Mouse (Mus musculus) limb, embryonic 13.5 days (tissue): ENCODE results near the gene Pex5l. TPM values are rescaled to one million over a fixed set of nuclear protein-coding genes. Genes with fewer than 3 reads are reported as not detected.

Source experiments
- ATAC-seq: fragments of 200-750 bp; cut with Nextera tagmentation; 2 replicates; pipeline ENCODE4 v1.8.0; 2017; ENCODE audit warnings: low read depth, moderate number of reproducible peaks, moderate TSS enrichment; ENCODE audit not compliant: low FRiP score
- H3K27ac ChIP-seq: fragments of 300-500 bp; sonication (generic); 2 replicates; pipeline ENCODE4 v1.5.1; 2015; ENCODE audit warnings: inconsistent platforms, mild to moderate bottlenecking, moderate library complexity
- H3K27me3 ChIP-seq: fragments of 300-500 bp; sonication (generic); 2 replicates; pipeline ENCODE4 v1.6.1; 2015; ENCODE audit warnings: mild to moderate bottlenecking, inconsistent platforms
- H3K36me3 ChIP-seq: fragments of 300-500 bp; sonication (generic); 2 replicates; pipeline ENCODE4 v1.6.1; 2015; ENCODE audit warnings: inconsistent platforms, mild to moderate bottlenecking, moderate library complexity
- H3K4me1 ChIP-seq: fragments of 300-500 bp; sonication (generic); 2 replicates; pipeline ENCODE4 v1.6.1; 2015; ENCODE audit warnings: inconsistent platforms
- H3K4me2 ChIP-seq: fragments of 300-500 bp; sonication (generic); replicated peaks from 2 replicates; pipeline ENCODE4 v1.6.1; 2015; ENCODE audit warnings: inconsistent platforms, mild to moderate bottlenecking, moderate library complexity
- H3K4me3 ChIP-seq: fragments of 300-500 bp; sonication (generic); 2 replicates; pipeline ENCODE4 v1.5.1; 2015; ENCODE audit warnings: moderate library complexity, mild to moderate bottlenecking, inconsistent platforms
- H3K9ac ChIP-seq: fragments of 300-500 bp; sonication (generic); 2 replicates; pipeline ENCODE4 v1.6.1; 2015; ENCODE audit warnings: mild to moderate bottlenecking, inconsistent platforms
- H3K9me3 ChIP-seq: fragments of 300-500 bp; sonication (generic); 2 replicates; pipeline ENCODE4 v1.6.1; 2016; ENCODE audit warnings: inconsistent platforms
- WGBS: fragments of 180-500 bp; shearing (Covaris S2); methylation state at CpG from one replicate; pipeline ENCODE4 v1.1.7; 2015; 5-methylcytosine and 5-hydroxymethylcytosine counted together
- polyA plus RNA-seq: library from polyadenylated mRNA; unstranded; fragments of >200 nt; fragmentation: Nextera tagmentation; extraction: Ambion mirVana; gene quantifications from 2 replicates; pipeline ENCODE4 v1.2.1, GENCODE M21; 2015

Gene Pex5l
- polyA plus RNA-seq, 1 experiment from 2014 or later: 0.39 TPM

GRCm38 (mm10) chr3:33061016-33061415 is 82.0 kb downstream of the Pex5l start:
- Histone ChIP-seq H3K4me3 (no peak overlapping the region), H3K9ac (no peak overlapping the region), H3K36me3 (no peaks in the 10 kb centered on the region), H3K9me3 (no peaks in the 10 kb centered on the region), H3K4me1 (no peaks in the 10 kb centered on the region), H3K27ac (no peak overlapping the region), H3K4me2 (no peak overlapping the region), H3K27me3 (no peaks in the 10 kb centered on the region)
- 62% methylated on average over 4 of the region's 4 CpGs for WGBS
- no peak for ATAC-seq

DNA sequence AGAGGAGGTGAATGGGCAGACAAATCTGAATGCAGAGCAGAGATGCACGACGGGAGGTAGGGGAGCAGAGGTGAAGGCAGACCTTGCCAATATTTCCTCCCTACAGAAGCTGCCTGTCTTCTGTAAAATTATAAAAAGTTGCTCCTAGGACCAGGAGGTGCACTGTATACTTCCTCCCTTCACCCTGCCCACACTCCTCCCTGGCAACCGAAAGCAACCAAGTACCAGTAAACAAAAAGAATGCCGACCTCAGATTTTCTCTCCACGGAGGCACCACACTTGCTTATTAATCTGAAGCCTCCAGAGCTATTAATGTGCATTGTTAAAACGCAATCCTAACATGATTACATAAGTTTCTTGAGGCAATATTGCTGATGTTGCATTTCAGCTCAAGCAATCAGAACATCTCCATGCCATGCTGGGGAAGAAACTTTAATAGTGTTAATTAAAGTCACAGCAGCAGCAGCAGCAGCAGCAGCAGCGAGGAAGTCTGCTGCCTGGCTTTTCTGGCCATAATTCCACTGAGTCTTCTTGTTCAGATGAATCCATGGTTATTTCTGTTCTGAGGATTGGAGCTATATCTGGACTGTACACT is 82.6 kb downstream of the Pex5l start:
- Histone ChIP-seq H3K9me3 (no peaks in the 10 kb centered on the region), H3K4me3 (no peak overlapping the region), H3K36me3 (no peaks in the 10 kb centered on the region), H3K4me1 (no peaks in the 10 kb centered on the region), H3K9ac (no peak overlapping the region), H3K4me2 (no peak overlapping the region), H3K27ac (no peak overlapping the region), H3K27me3 (no peaks in the 10 kb centered on the region)
- no peak for ATAC-seq
- 56% methylated on average over 7 of the region's 7 CpGs for WGBS

DNA sequence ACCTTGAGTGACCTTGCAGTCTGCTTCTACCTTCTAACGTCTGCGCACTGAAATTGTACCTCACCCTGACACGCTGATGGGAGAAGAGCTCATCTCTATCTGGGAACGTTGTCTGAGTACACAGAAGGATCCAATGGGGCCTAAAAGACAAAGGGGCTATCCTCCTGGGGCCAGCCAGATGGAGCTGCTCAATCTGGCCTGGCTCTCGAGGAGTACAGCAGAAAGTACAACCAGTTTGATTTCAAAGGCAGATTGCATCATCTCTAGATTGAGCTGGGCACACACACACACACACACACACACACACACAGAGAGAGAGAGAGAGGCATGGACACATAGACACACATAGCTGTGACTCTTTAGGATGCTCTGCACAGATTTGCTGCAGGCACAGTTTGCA is 94.7 kb downstream of the Pex5l start:
- no peaks in the 10 kb centered on the region for H3K27me3 ChIP-seq
- ATAC-seq: no peak
- H3K4me1 ChIP-seq: no peaks in the 10 kb centered on the region
- H3K27ac ChIP-seq: no peak overlapping the region
- H3K36me3 ChIP-seq: no peaks in the 10 kb centered on the region
- no peak overlapping the region for H3K4me2 ChIP-seq
- no peaks in the 10 kb centered on the region for H3K9me3 ChIP-seq
- H3K4me3 ChIP-seq: no peak overlapping the region
- H3K9ac ChIP-seq: no peak overlapping the region
- WGBS: 71% methylated on average over 5 of the region's 5 CpGs

DNA sequence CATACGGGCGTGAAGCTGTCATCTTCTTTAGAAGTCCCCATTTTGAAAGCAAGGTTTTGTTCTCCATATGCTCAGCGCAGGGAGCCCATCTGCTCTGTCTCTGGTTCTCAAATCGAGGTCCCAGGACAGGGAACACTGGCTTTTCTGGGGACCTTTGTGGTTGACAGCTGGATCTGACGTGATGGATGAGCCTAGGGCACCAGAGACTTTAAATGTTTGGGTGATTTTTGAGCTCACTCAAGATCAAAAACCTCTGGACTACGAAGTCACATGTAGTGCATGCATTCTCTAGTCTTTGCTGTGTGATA is 98.3 kb downstream of the Pex5l start:
- ATAC-seq: no peak
- no peak overlapping the region for H3K27ac ChIP-seq
- WGBS: 79% methylated on average over 6 of the region's 6 CpGs
- no peaks in the 10 kb centered on the region for H3K4me1 ChIP-seq
- no peak overlapping the region for H3K4me3 ChIP-seq
- no peak overlapping the region for H3K9ac ChIP-seq
- no peaks in the 10 kb centered on the region for H3K9me3 ChIP-seq
- H3K36me3 ChIP-seq: no peaks in the 10 kb centered on the region
- no peaks in the 10 kb centered on the region; the same call in 1 of the 2 replicates for H3K27me3 ChIP-seq
- H3K4me2 ChIP-seq: no peak overlapping the region

GRCm38 (mm10) chr3:33043896-33044798 is 98.9 kb downstream of the Pex5l start:
- Histone ChIP-seq H3K4me3 (no peak overlapping the region), H3K4me2 (no peak overlapping the region), H3K9me3 (no peaks in the 10 kb centered on the region), H3K27me3 (no peaks in the 10 kb centered on the region; the same call in 1 of the 2 replicates), H3K27ac (no peak overlapping the region), H3K9ac (no peak overlapping the region), H3K4me1 (no peaks in the 10 kb centered on the region), H3K36me3 (no peaks in the 10 kb centered on the region)
- peak; percentile 51; the same call in 1 of the 2 replicates for ATAC-seq
- 70% methylated on average over 10 of the region's 10 CpGs for WGBS

GRCm38 (mm10) chr3:33024566-33024965 is 118.5 kb downstream of the Pex5l start:
- H3K4me2 ChIP-seq: no peak overlapping the region
- ATAC-seq: no peak
- H3K4me1 ChIP-seq: no peaks in the 10 kb centered on the region
- WGBS: 56% methylated on average over 5 of the region's 5 CpGs
- H3K36me3 ChIP-seq: no peaks in the 10 kb centered on the region
- H3K4me3 ChIP-seq: no peak overlapping the region
- no peak overlapping the region for H3K27ac ChIP-seq
- no peak overlapping the region for H3K9ac ChIP-seq
- H3K9me3 ChIP-seq: no peaks in the 10 kb centered on the region
- H3K27me3 ChIP-seq: no peaks in the 10 kb centered on the region

- H3K4me2 ChIP-seq: peak overlapping the region; percentile 36
Measured at GRCm38 (mm10) chr3:33003901-33004300, 139.1 kb downstream of the Pex5l start.

DNA sequence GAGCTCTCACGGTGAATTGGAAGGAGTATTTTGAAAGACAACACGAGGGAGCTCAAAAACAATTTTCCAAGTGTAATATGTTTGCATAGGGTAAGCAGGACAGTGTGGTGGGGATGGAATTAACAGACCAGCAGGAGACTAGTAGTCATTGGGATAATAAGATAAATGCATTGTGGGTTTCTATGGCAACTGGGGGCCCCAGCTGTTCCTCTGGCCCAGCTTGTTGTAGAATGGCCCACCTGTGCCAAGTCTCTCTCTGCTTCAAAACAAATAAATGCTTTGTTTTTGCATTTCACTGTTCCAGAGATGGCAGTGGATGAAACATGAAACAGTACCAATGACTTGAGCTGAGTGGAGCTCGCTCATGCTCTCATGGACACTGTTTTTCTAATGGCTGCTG is 141.3 kb downstream of the Pex5l start:
- Histone ChIP-seq H3K4me2 (no peak overlapping the region), H3K9me3 (no peaks in the 10 kb centered on the region), H3K27me3 (no peaks in the 10 kb centered on the region), H3K27ac (no peak overlapping the region), H3K4me1 (peaks cover 13% of the 10 kb centered on the region; the same call in 1 of the 2 replicates), H3K4me3 (no peak overlapping the region), H3K36me3 (no peaks in the 10 kb centered on the region), H3K9ac (no peak overlapping the region)
- 87% methylated on average over 3 of the region's 3 CpGs for WGBS
- ATAC-seq: no peak

More at GRCm38 (mm10) chr3:33003901-33004300, 139.1 kb downstream of the Pex5l start:
- Histone ChIP-seq H3K9ac (no peak overlapping the region), H3K4me1 (peaks cover 13% of the 10 kb centered on the region; the same call in 1 of the 2 replicates), H3K27me3 (no peaks in the 10 kb centered on the region), H3K4me3 (no peak overlapping the region), H3K27ac (no peak overlapping the region), H3K9me3 (no peaks in the 10 kb centered on the region), H3K36me3 (no peaks in the 10 kb centered on the region)
- WGBS: 29% methylated on average over 4 of the region's 4 CpGs
- no peak for ATAC-seq

DNA sequence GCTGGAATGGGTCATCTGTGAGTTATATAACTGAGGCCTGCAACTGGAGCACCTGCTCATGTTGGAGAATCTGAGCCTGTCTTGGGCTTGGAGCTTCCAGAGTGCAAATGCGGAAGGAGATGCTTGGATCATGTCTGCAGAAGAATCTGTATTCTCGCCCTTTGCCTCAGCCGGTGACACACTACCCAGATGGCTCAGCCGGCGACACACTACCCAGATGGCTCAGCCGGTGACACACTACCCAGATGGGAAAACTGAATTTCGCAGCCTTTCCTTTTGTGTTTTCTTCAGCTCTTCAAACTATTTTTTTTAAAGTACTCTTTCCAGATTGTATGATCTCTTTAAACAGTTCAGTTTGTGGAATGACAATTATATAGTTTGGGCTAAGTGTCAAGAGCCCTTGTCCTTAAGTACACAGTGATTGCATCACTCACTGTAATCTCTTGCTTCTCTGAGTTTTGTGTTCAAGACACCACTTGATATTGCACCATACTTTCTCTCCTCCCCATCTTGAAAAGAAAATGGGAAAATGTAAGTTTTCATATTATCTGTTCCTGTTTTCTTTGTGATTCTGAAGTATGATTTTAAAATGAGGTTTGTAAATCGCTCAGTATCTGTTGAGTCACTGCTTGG is 142.5 kb downstream of the Pex5l start:
- Histone ChIP-seq H3K27me3 (no peaks in the 10 kb centered on the region), H3K36me3 (no peaks in the 10 kb centered on the region), H3K27ac (no peak overlapping the region), H3K4me1 (peaks cover 13% of the 10 kb centered on the region; the same call in 1 of the 2 replicates), H3K4me3 (no peak overlapping the region), H3K9me3 (no peaks in the 10 kb centered on the region), H3K4me2 (no peak overlapping the region), H3K9ac (no peak overlapping the region)
- ATAC-seq: no peak
- 82% methylated on average over 8 of the region's 8 CpGs for WGBS

DNA sequence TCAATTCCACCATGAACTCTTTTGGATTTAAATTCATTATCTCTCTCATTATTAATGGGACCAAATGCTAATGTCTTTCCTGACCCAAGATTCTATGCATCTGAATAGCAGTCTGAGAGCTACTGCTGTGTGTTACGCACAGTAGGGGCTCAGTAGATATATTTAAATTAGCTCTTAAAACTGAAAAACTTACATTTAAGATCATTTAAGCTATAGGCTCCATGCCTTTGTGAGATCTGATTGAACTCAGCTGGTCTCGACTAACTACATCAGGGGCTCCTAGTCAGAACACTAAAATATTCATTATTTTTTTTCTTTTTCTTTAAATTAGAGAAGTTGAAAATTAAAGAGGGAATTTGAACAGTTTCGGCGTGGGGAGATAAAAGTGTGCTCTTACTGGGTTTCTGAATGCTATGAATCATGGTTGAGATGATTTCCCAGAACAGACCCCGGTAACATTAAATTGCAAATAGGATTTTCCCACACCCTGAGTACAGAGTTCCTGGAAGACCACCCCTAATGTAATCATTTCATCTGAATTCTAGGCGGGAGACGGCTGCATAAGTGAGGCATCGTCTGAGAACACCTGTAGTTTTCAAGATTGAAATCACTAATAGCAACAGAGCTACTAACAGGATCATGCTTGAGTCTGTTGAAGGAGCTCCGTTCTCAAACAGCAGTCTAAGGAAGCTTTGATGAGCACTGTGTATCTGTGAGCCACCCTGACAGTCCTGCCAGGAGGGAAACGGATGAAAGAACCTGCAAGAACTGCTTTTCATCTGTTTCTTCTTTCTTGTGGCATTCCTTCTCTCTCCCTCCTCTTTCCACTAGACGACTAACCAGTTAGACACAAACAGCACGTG is 151.1 kb downstream of the Pex5l start:
- Histone ChIP-seq H3K9ac (no peak overlapping the region), H3K4me3 (no peak overlapping the region), H3K27ac (no peak overlapping the region), H3K4me1 (no peaks in the 10 kb centered on the region), H3K4me2 (no peak overlapping the region), H3K36me3 (no peaks in the 10 kb centered on the region), H3K27me3 (no peaks in the 10 kb centered on the region), H3K9me3 (no peaks in the 10 kb centered on the region)
- WGBS: 70% methylated on average over 12 of the region's 12 CpGs
- no peak for ATAC-seq

DNA sequence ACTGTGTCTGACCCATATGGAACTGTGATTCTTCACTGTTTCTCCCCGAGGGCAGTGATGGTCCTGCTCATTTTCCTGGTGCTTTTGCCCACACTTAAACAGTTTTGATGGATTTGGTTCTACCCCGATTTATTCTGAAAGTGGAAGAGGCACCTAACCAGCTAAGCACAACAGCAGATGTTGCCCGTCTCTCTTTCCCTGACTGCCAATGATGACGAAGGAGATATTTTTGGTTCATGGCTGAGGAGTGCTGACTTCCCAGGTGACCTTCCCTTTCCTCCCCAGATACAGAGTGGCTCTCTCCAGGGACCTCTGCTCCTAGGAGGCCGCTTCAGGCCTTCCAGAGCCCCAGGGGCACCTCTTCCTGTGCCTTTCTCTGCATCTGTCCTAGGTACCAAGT is 155.2 kb downstream of the Pex5l start:
- H3K36me3 ChIP-seq: no peaks in the 10 kb centered on the region
- peaks cover 4% of the 10 kb centered on the region; the same call in 1 of the 2 replicates for H3K4me1 ChIP-seq
- no peaks in the 10 kb centered on the region for H3K27me3 ChIP-seq
- H3K4me2 ChIP-seq: no peak overlapping the region
- no peak overlapping the region for H3K4me3 ChIP-seq
- no peaks in the 10 kb centered on the region for H3K9me3 ChIP-seq
- H3K27ac ChIP-seq: no peak overlapping the region
- 71% methylated on average over 5 of the region's 5 CpGs for WGBS
- ATAC-seq: no peak
- no peak overlapping the region for H3K9ac ChIP-seq
